Mouse (Mus musculus) forebrain, embryonic 12.5 days (tissue): Measurements from ENCODE around the gene Pnp. TPM values are rescaled to one million over a fixed set of nuclear protein-coding genes. Genes with fewer than 3 reads are reported as not detected.
"Not testable (repeated sequence)": the region's sequence is repeated elsewhere in the genome, so short reads cannot be mapped to it uniquely, and the experiment has no call there.

Experiments used
- ATAC-seq: fragments of 200-750 bp; cut with Nextera tagmentation; 2 replicates; pipeline ENCODE4 v1.8.0; 2017; ENCODE audit warnings: moderate TSS enrichment; ENCODE audit not compliant: low FRiP score
- H3K27ac ChIP-seq: fragments of 300-500 bp; sonication (generic); 2 replicates; pipeline ENCODE4 v1.5.1; 2016; ENCODE audit warnings: mild to moderate bottlenecking
- H3K27me3 ChIP-seq: fragments of 300-500 bp; sonication (generic); 2 replicates; pipeline ENCODE4 v1.6.1; 2016; ENCODE audit warnings: mild to moderate bottlenecking
- H3K36me3 ChIP-seq: fragments of 300-500 bp; sonication (generic); replicated peaks from 2 replicates; pipeline ENCODE4 v1.6.1; 2016; ENCODE audit warnings: mild to moderate bottlenecking
- H3K4me1 ChIP-seq: fragments of 300-500 bp; sonication (generic); 2 replicates; pipeline ENCODE4 v1.6.1; 2016
- H3K4me2 ChIP-seq: fragments of 300-500 bp; sonication (generic); 2 replicates; pipeline ENCODE4 v1.6.1; 2016; ENCODE audit warnings: mild to moderate bottlenecking, moderate library complexity
- H3K4me3 ChIP-seq: fragments of 300-500 bp; sonication (generic); replicated peaks from 2 replicates; pipeline ENCODE4 v1.5.1; 2016; ENCODE audit warnings: mild to moderate bottlenecking
- H3K9ac ChIP-seq: fragments of 300-500 bp; sonication (generic); 2 replicates; pipeline ENCODE4 v1.6.1; 2016; ENCODE audit warnings: mild to moderate bottlenecking
- H3K9me3 ChIP-seq: fragments of 300-500 bp; sonication (generic); 2 replicates; pipeline ENCODE4 v1.6.1; 2016
- WGBS: fragments of 180-500 bp; shearing (Covaris S2); methylation state at CpG from one replicate; pipeline ENCODE4 v1.1.7; 2016; 5-methylcytosine and 5-hydroxymethylcytosine counted together
- polyA plus RNA-seq: library from polyadenylated mRNA; unstranded; fragments of >200 nt; fragmentation: Nextera tagmentation; extraction: Ambion mirVana; gene quantifications from 2 replicates; pipeline ENCODE4 v1.2.1, GENCODE M21; 2016

The Pnp gene
- polyA plus RNA-seq, 1 experiment from 2014 or later = 44.3 TPM

GRCm38 (mm10) chr14:50987668-50988067 is 56.8 kb downstream of the Pnp start:
- H3K4me3 ChIP-seq = no peak overlapping the region
- 85% methylated on average over 2 of the region's 2 CpGs for WGBS
- no peaks in the 10 kb centered on the region for H3K36me3 ChIP-seq
- H3K4me2 ChIP-seq = no peak overlapping the region
- no peak overlapping the region for H3K9ac ChIP-seq
- H3K27ac ChIP-seq = no peak overlapping the region
- ATAC-seq = no peak
- no peaks in the 10 kb centered on the region for H3K4me1 ChIP-seq
- no peaks in the 10 kb centered on the region for H3K9me3 ChIP-seq
- H3K27me3 ChIP-seq = no peaks in the 10 kb centered on the region

- H3K4me3 ChIP-seq = no peak overlapping the region
- H3K9ac ChIP-seq = no peak overlapping the region
- no peak for ATAC-seq
- no peaks in the 10 kb centered on the region for H3K36me3 ChIP-seq
- no peaks in the 10 kb centered on the region for H3K9me3 ChIP-seq
- H3K4me1 ChIP-seq = no peaks in the 10 kb centered on the region
- no peak overlapping the region for H3K27ac ChIP-seq
- no peaks in the 10 kb centered on the region for H3K27me3 ChIP-seq
- 88% methylated on average over 3 of the region's 3 CpGs for WGBS
- no peak overlapping the region for H3K4me2 ChIP-seq
Measured at GRCm38 (mm10) chr14:50991037-50991436, 60.2 kb downstream of the Pnp start.

GRCm38 (mm10) chr14:50997088-50997487 is 66.2 kb downstream of the Pnp start:
- WGBS = 86% methylated on average over 3 of the region's 3 CpGs
- Histone ChIP-seq H3K4me3 (no peak overlapping the region), H3K27me3 (no peaks in the 10 kb centered on the region), H3K27ac (no peak overlapping the region), H3K9me3 (no peaks in the 10 kb centered on the region), H3K4me1 (no peaks in the 10 kb centered on the region), H3K36me3 (no peaks in the 10 kb centered on the region), H3K4me2 (no peak overlapping the region), H3K9ac (no peak overlapping the region)
- no peak for ATAC-seq

DNA sequence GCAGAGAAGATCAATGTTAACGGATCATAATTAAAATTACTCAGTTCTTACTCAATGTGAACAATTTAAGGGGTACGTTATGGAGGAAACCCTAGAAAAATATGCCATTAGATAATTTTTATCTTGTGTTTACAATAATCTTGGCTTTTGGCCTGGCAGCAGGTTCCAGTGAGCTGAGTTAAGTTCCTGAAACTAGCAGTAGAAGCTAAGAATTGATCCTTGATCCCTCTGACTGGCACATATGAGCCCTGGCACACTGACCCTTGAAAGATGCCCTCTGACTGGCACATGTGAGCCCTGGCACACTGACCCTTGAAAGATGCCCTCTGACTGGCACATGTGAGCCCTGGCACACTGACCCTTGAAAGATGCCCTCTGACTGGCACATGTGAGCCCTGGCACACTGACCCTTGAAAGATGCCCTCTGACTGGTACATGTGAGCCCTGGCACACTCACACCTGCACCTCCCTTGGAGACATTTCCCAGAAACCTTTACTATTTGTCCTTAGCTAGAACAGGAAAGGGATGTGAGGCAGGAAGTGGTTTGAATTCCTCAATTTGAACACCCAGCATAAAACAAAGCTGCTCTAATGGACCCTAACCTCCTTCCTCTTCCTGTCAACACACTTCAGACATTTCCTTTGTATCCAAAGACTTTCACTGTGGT is 67.3 kb downstream of the Pnp start:
- 89% methylated on average over 2 of the region's 2 CpGs for WGBS
- H3K9me3 ChIP-seq = no peaks in the 10 kb centered on the region
- no peak overlapping the region for H3K9ac ChIP-seq
- H3K4me2 ChIP-seq = no peak overlapping the region
- H3K36me3 ChIP-seq = no peaks in the 10 kb centered on the region
- no peak overlapping the region for H3K4me3 ChIP-seq
- H3K27me3 ChIP-seq = no peaks in the 10 kb centered on the region
- ATAC-seq = no peak
- no peaks in the 10 kb centered on the region for H3K4me1 ChIP-seq
- H3K27ac ChIP-seq = no peak overlapping the region

- Histone ChIP-seq H3K36me3 (no peaks in the 10 kb centered on the region), H3K4me3 (no peak within 1 kb of the TSS), H3K4me2 (no peak within 1 kb of the TSS), H3K9me3 (no peaks in the 10 kb centered on the region), H3K4me1 (no peaks in the 10 kb centered on the region), H3K9ac (no peak within 1 kb of the TSS), H3K27ac (no peak within 1 kb of the TSS), H3K27me3 (no peaks in the 10 kb centered on the region)
- 88% methylated on average over 8 of the region's 8 CpGs for WGBS
- no peak for ATAC-seq
Measured at GRCm38 (mm10) chr14:51007152-51007801, 76.4 kb downstream of the Pnp start, which contains the start of gene Rnase10. Rnase10 (plus strand) TSS chr14:51007751.

DNA sequence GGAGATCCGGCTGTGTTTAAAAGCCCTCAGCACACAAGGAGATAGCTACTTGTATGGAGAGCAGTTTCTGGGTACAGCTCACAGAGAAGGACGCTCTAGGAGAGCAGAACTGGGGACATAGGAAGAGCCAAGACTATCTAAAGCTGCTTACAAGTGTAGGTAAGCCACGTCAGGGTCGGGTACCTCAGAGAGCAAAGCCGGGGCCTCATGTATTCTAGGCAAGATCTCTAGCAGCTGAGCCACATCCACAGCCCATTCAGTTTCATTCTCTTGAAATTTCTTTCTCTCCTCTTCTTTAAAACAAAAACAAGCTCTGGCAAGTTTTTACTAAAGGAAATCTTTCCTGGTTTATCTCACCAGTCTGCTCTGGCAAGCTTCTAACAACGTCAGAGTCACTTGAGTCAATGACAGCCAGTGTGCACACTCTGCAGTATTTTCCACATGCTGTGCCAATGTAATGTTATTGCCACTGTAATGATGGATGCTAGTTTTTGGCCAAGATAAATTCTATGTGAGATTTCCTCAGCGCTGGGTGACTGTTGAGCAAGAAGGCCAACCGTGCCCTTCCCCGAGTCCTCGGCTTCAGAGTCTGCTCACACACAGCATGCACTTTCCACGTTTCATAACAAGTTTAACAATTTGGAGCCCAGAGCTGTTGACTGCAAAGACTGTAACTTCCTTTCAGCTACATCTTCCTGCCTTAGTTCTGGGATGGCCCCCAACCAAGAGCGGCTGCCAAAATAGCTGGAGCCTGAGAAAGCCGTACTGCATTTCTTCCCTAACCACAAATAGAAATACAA is 77.2 kb downstream of the Pnp start:
- no peak overlapping the region for H3K9ac ChIP-seq
- no peak for ATAC-seq
- no peaks in the 10 kb centered on the region for H3K9me3 ChIP-seq
- H3K4me1 ChIP-seq = no peaks in the 10 kb centered on the region
- H3K27ac ChIP-seq = no peak overlapping the region
- no peaks in the 10 kb centered on the region for H3K27me3 ChIP-seq
- no peak overlapping the region for H3K4me3 ChIP-seq
- no peaks in the 10 kb centered on the region for H3K36me3 ChIP-seq
- WGBS = 89% methylated on average over 13 of the region's 13 CpGs
- no peak overlapping the region for H3K4me2 ChIP-seq

GRCm38 (mm10) chr14:51008781-51009180 is 77.9 kb downstream of the Pnp start:
- ATAC-seq = no peak
- 90% methylated on average over 4 of the region's 4 CpGs for WGBS

GRCm38 (mm10) chr14:51009572-51009971 is 78.7 kb downstream of the Pnp start:
- H3K9me3 ChIP-seq = no peaks in the 10 kb centered on the region
- no peaks in the 10 kb centered on the region for H3K4me1 ChIP-seq
- H3K9ac ChIP-seq = no peak overlapping the region
- 84% methylated on average over 6 of the region's 6 CpGs for WGBS
- H3K27me3 ChIP-seq = no peaks in the 10 kb centered on the region
- no peak overlapping the region for H3K4me3 ChIP-seq
- H3K36me3 ChIP-seq = no peaks in the 10 kb centered on the region
- no peak overlapping the region for H3K4me2 ChIP-seq
- H3K27ac ChIP-seq = no peak overlapping the region
- ATAC-seq = no peak

More at GRCm38 (mm10) chr14:51008781-51009180, 77.9 kb downstream of the Pnp start:
- Histone ChIP-seq H3K9me3 (no peaks in the 10 kb centered on the region), H3K27ac (no peak overlapping the region), H3K27me3 (no peaks in the 10 kb centered on the region), H3K36me3 (no peaks in the 10 kb centered on the region), H3K4me3 (no peak overlapping the region), H3K9ac (no peak overlapping the region), H3K4me2 (no peak overlapping the region), H3K4me1 (no peaks in the 10 kb centered on the region)

- H3K4me1 ChIP-seq, H3K27ac ChIP-seq, H3K9me3 ChIP-seq, H3K4me2 ChIP-seq, H3K27me3 ChIP-seq, H3K36me3 ChIP-seq, H3K4me3 ChIP-seq, H3K9ac ChIP-seq, ATAC-seq: not testable (repeated sequence)
- 94% methylated on average over 3 of the region's 3 CpGs for WGBS
Measured at GRCm38 (mm10) chr14:51014724-51015123, 83.8 kb downstream of the Pnp start.

Other genes with a start within 250 kb of the Pnp start
- gene Olfr747, start 237.9 kb upstream of the Pnp start, polyA plus RNA-seq = not detected in 2 replicates
- 0.05 TPM in 1 of 2 replicates, not detected in the other for gene Olfr748, start 223.7 kb upstream of the Pnp start, polyA plus RNA-seq
- not detected in 2 replicates for gene Olfr749, start 186.0 kb upstream of the Pnp start, polyA plus RNA-seq
- gene Ttc5, start 145.6 kb upstream of the Pnp start, polyA plus RNA-seq = 114 and 115 TPM in 2 replicates
- not detected in 2 replicates for gene Ccnb1ip1, start 123.3 kb upstream of the Pnp start, polyA plus RNA-seq
- 58.9 and 67.6 TPM in 2 replicates for gene Parp2, start 123.2 kb upstream of the Pnp start, polyA plus RNA-seq
- gene Tep1, start 60.5 kb upstream of the Pnp start, polyA plus RNA-seq = 4.5 and 4.9 TPM in 2 replicates
- 0.08 and 0.10 TPM in 2 replicates for gene Klhl33, start 33.6 kb upstream of the Pnp start, polyA plus RNA-seq
- 141 TPM in 2 replicates for gene Osgep, start 6.2 kb upstream of the Pnp start, polyA plus RNA-seq
- 346 and 350 TPM in 2 replicates for gene Apex1, start 6.1 kb upstream of the Pnp start, polyA plus RNA-seq
- 67.3 and 73.1 TPM in 2 replicates for gene Pip4p1, start 226 bp upstream of the Pnp start, polyA plus RNA-seq
- gene Gm49342, start 13.4 kb downstream of the Pnp start, polyA plus RNA-seq = not detected in 2 replicates
- gene Pnp2, start 24.9 kb downstream of the Pnp start, polyA plus RNA-seq = 0.42 and 0.60 TPM in 2 replicates
- not detected in 2 replicates for gene Rnase10, start 76.7 kb downstream of the Pnp start, polyA plus RNA-seq
- not detected in 2 replicates for gene Rnase9, start 110.8 kb downstream of the Pnp start, polyA plus RNA-seq
- gene Rnase11, start 119.1 kb downstream of the Pnp start, polyA plus RNA-seq = not detected in 2 replicates
- not detected in 2 replicates for gene Rnase12, start 126.6 kb downstream of the Pnp start, polyA plus RNA-seq
- not detected in 2 replicates for gene Olfr750, start 143.4 kb downstream of the Pnp start, polyA plus RNA-seq
- gene Rnase4, start 160.0 kb downstream of the Pnp start, polyA plus RNA-seq = 8.3 and 9.1 TPM in 2 replicates
- gene Ang, start 160.1 kb downstream of the Pnp start, polyA plus RNA-seq = 1.6 and 1.7 TPM in 2 replicates
- gene Eddm3b, start 183.3 kb downstream of the Pnp start, polyA plus RNA-seq = not detected in 2 replicates
- gene Rnase6, start 192.8 kb downstream of the Pnp start, polyA plus RNA-seq = 0.18 and 0.19 TPM in 2 replicates
- gene Rnase1, start 215.7 kb downstream of the Pnp start, polyA plus RNA-seq = not detected in 2 replicates
- gene Rnase2b, start 231.2 kb downstream of the Pnp start, polyA plus RNA-seq = not detected in 2 replicates